Mouse (Mus musculus) ES-Bruce4 (cell line): ENCODE measurements around the gene Cbx1. TPM values are rescaled to one million over a fixed set of nuclear protein-coding genes. Genes with fewer than 3 reads are reported as not detected.

Source experiments
- H3K27ac ChIP-seq: 2 replicates; pipeline ENCODE4 v1.5.1; 2012; ENCODE audit warnings: low read length, inconsistent platforms; ENCODE audit not compliant: insufficient read depth
- H3K27me3 ChIP-seq: 2 replicates; pipeline ENCODE4 v1.6.1; 2012; ENCODE audit warnings: mild to moderate bottlenecking, low read length, inconsistent platforms; ENCODE audit not compliant: control insufficient read depth, poor library complexity, insufficient read depth, severe bottlenecking
- H3K36me3 ChIP-seq: 2 replicates; pipeline ENCODE4 v1.6.1; 2012; ENCODE audit warnings: inconsistent platforms, mild to moderate bottlenecking, low read length, moderate library complexity; ENCODE audit not compliant: control insufficient read depth, poor library complexity, insufficient read depth, severe bottlenecking
- H3K4me1 ChIP-seq: one replicate; pipeline ENCODE4 v1.8.1; 2011; ENCODE audit warnings: low read length; ENCODE audit not compliant: control insufficient read depth, insufficient read depth
- H3K4me3 ChIP-seq: 2 replicates; pipeline ENCODE4 v1.5.1; 2011; ENCODE audit warnings: low read depth, mild to moderate bottlenecking, low read length
- H3K9ac ChIP-seq: 2 replicates; pipeline ENCODE4 v1.6.1; 2012; ENCODE audit warnings: low read depth, mild to moderate bottlenecking, inconsistent platforms; ENCODE audit not compliant: poor library complexity, severe bottlenecking
- H3K9me3 ChIP-seq: replicated peaks from 2 replicates; pipeline ENCODE4 v1.6.1; 2012; ENCODE audit warnings: mild to moderate bottlenecking, low read length, inconsistent platforms; ENCODE audit not compliant: control insufficient read depth, poor library complexity, insufficient read depth, severe bottlenecking
- CTCF ChIP-seq: IDR thresholded peaks from one replicate; pipeline ENCODE4 v1.8.1; 2011; ENCODE audit warnings: low read depth, low read length
- EP300 ChIP-seq: IDR thresholded peaks from 2 replicates; pipeline ENCODE4 v1.6.1; 2011; ENCODE audit warnings: low read depth, low read length; ENCODE audit not compliant: insufficient read depth
- POLR2A ChIP-seq: IDR thresholded peaks from one replicate; pipeline ENCODE4 v1.8.1; 2011; ENCODE audit warnings: low read length; ENCODE audit not compliant: insufficient read depth
- polyA plus RNA-seq: library from polyadenylated mRNA; stranded (reverse); fragments of >200 nt; gene quantifications from 2 replicates; pipeline ENCODE4 v1.2.4, GENCODE M21; 2011; ENCODE audit warnings: low read depth; ENCODE audit not compliant: missing spikeins, insufficient read depth, insufficient read length

Gene Cbx1
- polyA plus RNA-seq, 1 experiment, result 202 TPM

GRCm38 (mm10) chr11:96786731-96787450, 2.0 kb upstream of the Cbx1 start:
- Histone ChIP-seq H3K27ac (peak overlapping the region; percentile 98), H3K4me1 (peaks cover 3% of the 10 kb centered on the region), H3K9me3 (no peaks in the 10 kb centered on the region), H3K27me3 (no peaks in the 10 kb centered on the region), H3K9ac (peak overlapping the region; percentile 61), H3K4me3 (no peak overlapping the region), H3K36me3 (peaks cover 3% of the 10 kb centered on the region)
- no peak for TF ChIP-seq POLR2A
- peak; percentile 90 for TF ChIP-seq EP300

DNA sequence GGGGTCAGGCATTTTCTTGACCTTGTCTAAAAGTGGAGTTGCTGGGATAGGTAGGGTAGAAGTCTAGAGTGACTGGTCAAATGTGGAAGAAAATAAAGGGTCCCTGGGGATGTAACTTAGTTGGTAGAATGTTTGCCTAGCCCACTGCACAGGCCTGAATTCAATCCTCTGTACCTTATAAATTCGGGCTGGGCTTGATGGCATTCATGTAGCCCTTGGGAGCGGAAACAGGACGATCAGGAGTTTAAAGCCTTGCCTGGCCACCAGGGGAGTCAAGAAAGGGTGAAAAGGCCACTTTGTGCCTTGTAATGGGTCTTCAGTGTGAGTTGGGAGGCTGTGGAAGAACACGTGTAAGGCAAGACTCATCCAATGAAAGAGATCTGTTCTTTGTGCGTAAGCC, 1.1 kb downstream of the Cbx1 start:
- H3K27ac ChIP-seq, result peak overlapping the region; percentile 94
- H3K36me3 ChIP-seq, result peaks cover 17% of the 10 kb centered on the region
- peak overlapping the region; percentile 97 for H3K9ac ChIP-seq
- H3K9me3 ChIP-seq, result no peaks in the 10 kb centered on the region
- peaks cover 5% of the 10 kb centered on the region for H3K4me1 ChIP-seq
- peak overlapping the region; percentile 99 for H3K4me3 ChIP-seq
- TF ChIP-seq CTCF (no peak), POLR2A (no peak), EP300 (no peak)
- no peaks in the 10 kb centered on the region for H3K27me3 ChIP-seq

GRCm38 (mm10) chr11:96790681-96791080, 1.8 kb downstream of the Cbx1 start:
- H3K36me3 ChIP-seq, result peaks cover 17% of the 10 kb centered on the region
- H3K9me3 ChIP-seq, result no peaks in the 10 kb centered on the region
- peak overlapping the region; percentile 47 for H3K4me3 ChIP-seq
- H3K27ac ChIP-seq, result peak overlapping the region; percentile 12; the same call in 1 of the 2 replicates
- TF ChIP-seq POLR2A (no peak), EP300 (no peak), CTCF (no peak)
- H3K9ac ChIP-seq, result peak overlapping the region; percentile 97
- no peaks in the 10 kb centered on the region for H3K27me3 ChIP-seq
- peaks cover 9% of the 10 kb centered on the region for H3K4me1 ChIP-seq

DNA sequence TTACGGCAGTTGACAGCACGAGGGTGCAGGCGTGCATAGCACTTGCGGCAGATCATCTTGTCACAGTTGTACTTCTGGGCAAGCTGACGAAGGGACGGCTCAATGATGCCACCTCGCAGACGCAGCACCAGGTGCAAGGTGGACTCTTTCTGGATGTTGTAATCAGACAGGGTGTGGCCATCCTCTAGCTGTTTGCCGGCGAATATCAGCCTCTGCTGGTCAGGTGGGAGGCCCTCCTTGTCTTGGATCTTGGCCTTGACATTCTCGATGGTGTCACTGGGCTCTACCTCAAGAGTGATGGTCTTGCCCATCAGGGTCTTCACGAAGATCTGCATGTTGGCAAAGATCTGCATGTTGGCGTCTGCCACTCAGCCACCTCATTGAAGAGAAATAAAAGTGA, 6.6 kb downstream of the Cbx1 start:
- Histone ChIP-seq H3K36me3 (peaks cover 60% of the 10 kb centered on the region), H3K4me3 (peak overlapping the region; percentile 1; the same call in 1 of the 2 replicates), H3K9ac (no peak overlapping the region), H3K4me1 (peaks cover 8% of the 10 kb centered on the region), H3K27ac (peak overlapping the region; percentile 35), H3K9me3 (no peaks in the 10 kb centered on the region), H3K27me3 (no peaks in the 10 kb centered on the region)
- TF ChIP-seq CTCF (no peak), POLR2A (no peak), EP300 (no peak)

DNA sequence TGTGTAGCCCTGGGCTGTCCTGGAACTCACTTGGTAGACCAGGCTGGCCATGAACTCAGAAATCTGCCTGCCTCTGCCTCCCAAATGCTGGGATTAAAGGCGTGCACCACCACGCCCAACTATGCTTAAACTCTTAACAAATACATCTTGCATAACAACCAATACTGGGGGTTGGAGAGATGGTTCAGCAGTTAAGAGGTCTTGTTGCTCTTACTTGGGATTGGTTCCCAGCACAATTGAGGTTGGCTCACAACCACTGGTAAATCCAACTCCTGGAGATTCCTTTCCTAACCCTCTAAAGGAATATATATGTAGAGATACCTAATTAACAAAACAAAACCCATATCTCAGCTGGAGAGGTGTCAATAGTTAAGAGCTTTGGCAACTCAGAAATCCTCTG, 7.2 kb downstream of the Cbx1 start:
- peak overlapping the region; percentile 35 for H3K27ac ChIP-seq
- H3K36me3 ChIP-seq, result peaks cover 64% of the 10 kb centered on the region
- no peak overlapping the region for H3K9ac ChIP-seq
- H3K4me3 ChIP-seq, result no peak overlapping the region
- no peaks in the 10 kb centered on the region for H3K27me3 ChIP-seq
- H3K4me1 ChIP-seq, result peaks cover 8% of the 10 kb centered on the region
- TF ChIP-seq POLR2A (no peak), EP300 (no peak), CTCF (no peak)
- H3K9me3 ChIP-seq, result no peaks in the 10 kb centered on the region

- peaks cover 68% of the 10 kb centered on the region for H3K36me3 ChIP-seq
- no peak for TF ChIP-seq POLR2A
- TF ChIP-seq EP300, result no peak
- no peak for TF ChIP-seq CTCF
- no peak overlapping the region for H3K27ac ChIP-seq
- H3K4me3 ChIP-seq, result no peak overlapping the region
- peaks cover 8% of the 10 kb centered on the region for H3K4me1 ChIP-seq
- H3K9me3 ChIP-seq, result no peaks in the 10 kb centered on the region
- no peak overlapping the region for H3K9ac ChIP-seq
- no peaks in the 10 kb centered on the region for H3K27me3 ChIP-seq
These were observed 7.7 kb downstream of the Cbx1 start for GRCm38 (mm10) chr11:96796586-96796985.
